Mouse (Mus musculus) frontal cortex, adult (tissue): ENCODE measurements around the gene Emc1.
A peak's percentile ranks its signal among the peaks of the same experiment; 100 is the strongest.
"Not testable (repeated sequence)": the region's sequence is repeated elsewhere in the genome, so short reads cannot be mapped to it uniquely, and the experiment has no call there.

Source experiments
- ATAC-seq: cut with Nextera tagmentation; 2 replicates; pipeline ENCODE4 v1.9.2; 2017; ENCODE audit warnings: mild to moderate bottlenecking, moderate library complexity, mixed read lengths; ENCODE audit not compliant: low TSS enrichment

Emc1 gene

DNA sequence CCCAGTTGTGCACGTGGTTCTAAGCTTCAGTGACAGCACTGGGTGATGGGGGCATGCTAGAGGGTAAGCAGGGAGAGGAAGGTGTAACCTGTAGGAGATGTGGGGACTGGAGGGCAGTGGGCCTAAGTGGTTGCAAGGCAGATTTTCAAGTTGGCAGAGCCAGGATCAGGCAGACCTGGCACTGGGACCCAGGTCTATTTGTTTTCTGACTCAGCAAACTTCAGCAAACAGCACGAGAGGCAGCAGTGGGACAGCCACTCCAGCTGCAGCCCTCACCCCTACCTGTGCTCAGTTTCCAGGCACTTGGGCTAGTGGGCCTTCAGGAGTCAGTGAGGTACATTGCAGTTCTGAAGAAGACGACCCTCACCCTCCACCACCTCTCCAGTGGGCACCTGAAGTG lies 4.8 kb downstream of the Emc1 start:
- ATAC-seq: no peak

DNA sequence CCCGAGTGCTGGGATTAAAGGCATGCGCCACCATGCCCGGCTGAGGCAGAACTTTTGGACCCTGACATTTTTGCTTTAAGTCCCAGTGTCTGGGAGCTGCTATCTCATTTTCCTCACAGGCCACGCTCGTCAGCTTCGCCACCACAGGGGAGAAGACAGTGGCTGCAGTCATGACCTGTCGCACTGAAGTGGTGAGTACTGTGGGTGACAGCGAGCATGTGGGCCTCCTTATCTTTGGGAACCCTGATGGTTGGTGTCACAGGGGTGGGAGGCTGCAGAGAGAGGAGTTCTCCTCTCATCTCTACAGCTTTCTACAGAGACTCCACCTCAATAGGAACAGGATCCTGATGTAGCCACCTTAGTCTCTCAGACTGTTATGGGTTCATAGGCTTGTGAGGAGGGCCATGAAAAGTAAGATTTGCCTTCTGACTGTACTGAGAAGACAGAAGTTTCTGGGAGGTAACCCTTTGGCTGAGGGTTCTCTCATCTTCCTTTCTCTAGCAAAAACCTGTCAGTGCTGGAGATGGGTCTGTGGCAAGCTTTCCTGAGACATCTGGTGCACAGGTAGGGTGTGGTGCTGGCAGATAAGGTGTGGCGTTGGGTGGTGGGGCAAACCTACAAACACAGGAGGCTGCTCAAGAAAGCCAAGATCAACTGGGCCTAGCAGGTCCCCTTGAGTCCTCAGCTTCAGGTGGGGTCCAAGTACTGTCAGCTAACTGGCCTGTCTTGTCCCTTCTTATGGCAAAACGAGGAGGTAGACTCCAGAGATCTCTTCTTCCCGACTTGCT lies 8.6 kb downstream of the Emc1 start:
- ATAC-seq: no peak

GRCm38 (mm10) chr4:139367336-139367735 lies 14.9 kb downstream of the Emc1 start:
- no peak for ATAC-seq

- no peak for ATAC-seq
Measured at GRCm38 (mm10) chr4:139368038-139368437, 15.7 kb downstream of the Emc1 start.

GRCm38 (mm10) chr4:139373130-139373529 lies 20.7 kb downstream of the Emc1 start:
- no peak for ATAC-seq

GRCm38 (mm10) chr4:139373531-139373930 lies 21.1 kb downstream of the Emc1 start:
- ATAC-seq: no peak

GRCm38 (mm10) chr4:139379719-139380118 lies 27.3 kb downstream of the Emc1 start:
- ATAC-seq: no peak

- peak; percentile 97 for ATAC-seq
Measured at GRCm38 (mm10) chr4:139380207-139380748, 27.9 kb downstream of the Emc1 start.

- 0 out of 2 replicates have a peak, but pooled peaks have one; percentile 51 for ATAC-seq
Measured at GRCm38 (mm10) chr4:139380775-139381451, 28.5 kb downstream of the Emc1 start.

- no peak for ATAC-seq
Measured at GRCm38 (mm10) chr4:139381452-139381845, 29.1 kb downstream of the Emc1 start.

- ATAC-seq: no peak
Measured at GRCm38 (mm10) chr4:139382231-139382630, 29.8 kb downstream of the Emc1 start.

DNA sequence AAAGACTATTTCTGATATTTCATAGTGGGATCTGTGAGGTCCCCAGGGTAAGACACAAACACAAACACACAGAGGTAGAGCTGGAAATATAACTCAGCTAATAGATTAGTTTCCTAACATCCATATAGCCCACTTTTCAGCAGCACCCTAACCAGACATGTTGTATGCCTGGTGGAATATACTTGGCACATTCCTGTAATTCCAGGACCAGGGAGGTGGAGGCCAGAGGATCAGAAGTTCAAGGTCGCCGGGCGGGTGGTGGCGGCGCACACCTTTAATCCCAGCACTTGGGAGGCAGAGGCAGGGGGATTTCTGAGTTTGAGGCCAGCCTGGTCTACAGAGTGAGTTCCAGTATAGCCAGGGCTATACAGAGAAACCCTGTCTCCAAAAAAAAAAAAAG lies 33.5 kb downstream of the Emc1 start:
- not testable (repeated sequence) for ATAC-seq

GRCm38 (mm10) chr4:139386869-139387319 lies 34.5 kb downstream of the Emc1 start:
- no peak for ATAC-seq

GRCm38 (mm10) chr4:139389557-139389956 lies 37.2 kb downstream of the Emc1 start:
- no peak for ATAC-seq

DNA sequence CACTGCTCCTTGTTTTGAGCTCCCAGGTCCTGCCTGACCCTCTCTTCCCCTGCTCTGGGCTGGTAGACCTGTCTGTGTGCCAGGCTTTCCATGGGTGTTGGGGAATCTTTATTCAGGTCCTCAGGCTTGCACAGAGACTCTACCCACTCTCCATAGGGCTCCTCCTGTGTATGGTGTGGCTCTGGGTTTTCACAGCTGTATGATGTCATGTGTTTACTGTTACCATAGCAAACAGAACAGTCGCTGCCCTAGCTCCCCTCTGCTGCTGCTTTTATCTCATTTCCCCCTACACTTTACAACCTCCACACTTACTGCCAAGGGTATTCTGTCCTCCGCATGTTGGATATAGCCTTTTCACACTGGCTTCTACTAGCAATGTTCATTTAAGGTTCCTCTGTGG lies 43.0 kb downstream of the Emc1 start:
- no peak for ATAC-seq

GRCm38 (mm10) chr4:139400487-139400886 lies 48.1 kb downstream of the Emc1 start:
- no peak for ATAC-seq

DNA sequence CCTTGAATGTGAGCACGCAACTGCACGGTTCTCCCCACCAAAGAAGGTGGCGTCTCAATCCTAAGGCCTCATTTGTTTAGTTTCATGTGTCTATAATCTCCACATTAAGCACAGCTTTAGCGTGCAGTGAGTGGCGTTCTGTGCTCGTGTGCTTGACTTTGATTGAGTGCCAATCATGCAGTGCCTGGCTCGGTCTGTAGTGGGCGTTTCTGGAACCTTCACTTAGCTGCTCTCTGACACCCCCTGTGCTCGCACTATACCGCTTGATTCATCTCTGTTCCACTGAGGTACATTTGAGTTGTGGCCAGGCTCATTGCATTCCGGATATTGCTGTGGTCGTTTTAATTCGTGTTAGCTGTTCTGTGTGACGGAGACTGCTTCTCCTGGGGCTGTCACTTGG lies 50.8 kb downstream of the Emc1 start:
- ATAC-seq: no peak

- ATAC-seq: no peak
Measured at GRCm38 (mm10) chr4:139411351-139411750, 59.0 kb downstream of the Emc1 start.

DNA sequence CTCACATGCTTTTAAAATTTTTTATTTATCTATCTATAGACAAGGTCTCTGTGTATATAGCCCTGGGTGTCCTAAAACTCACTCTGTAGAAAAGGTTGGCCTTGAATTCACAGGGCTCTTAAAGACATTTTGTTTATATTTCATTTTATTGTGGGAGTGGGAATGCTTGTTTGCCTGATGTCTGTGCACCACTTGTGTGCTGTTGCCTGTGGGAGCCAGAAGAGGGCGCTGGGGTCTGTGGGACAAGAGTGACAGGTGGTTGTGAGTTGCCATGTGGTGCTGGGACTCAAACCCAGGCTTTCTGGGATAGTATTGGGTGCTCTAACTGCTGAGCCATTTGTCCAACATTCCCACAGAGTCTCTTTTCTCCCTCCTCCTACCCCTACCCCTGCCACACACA lies 65.5 kb downstream of the Emc1 start:
- ATAC-seq: no peak

- no peak for ATAC-seq
Measured at GRCm38 (mm10) chr4:139421621-139422020, 69.2 kb downstream of the Emc1 start.

DNA sequence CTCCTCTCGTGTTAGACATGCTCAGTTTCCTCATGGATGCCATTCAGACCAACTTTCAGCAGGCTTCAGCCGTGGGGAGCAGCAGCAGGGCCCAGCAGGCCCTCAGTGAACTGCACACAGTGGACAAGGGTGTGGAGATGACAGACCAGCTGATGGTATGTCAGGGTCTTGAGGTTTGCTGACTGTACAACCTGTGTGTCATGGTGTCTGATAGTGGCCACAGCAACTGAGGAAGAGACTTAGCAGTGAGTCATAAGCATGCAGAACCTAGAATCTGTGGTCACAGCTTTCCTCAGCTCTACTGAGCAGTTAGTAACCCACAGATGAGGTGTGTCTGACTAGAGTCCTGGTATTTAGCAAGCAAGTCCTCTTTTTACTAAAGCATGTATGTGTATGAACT lies 70.0 kb downstream of the Emc1 start:
- no peak for ATAC-seq

DNA sequence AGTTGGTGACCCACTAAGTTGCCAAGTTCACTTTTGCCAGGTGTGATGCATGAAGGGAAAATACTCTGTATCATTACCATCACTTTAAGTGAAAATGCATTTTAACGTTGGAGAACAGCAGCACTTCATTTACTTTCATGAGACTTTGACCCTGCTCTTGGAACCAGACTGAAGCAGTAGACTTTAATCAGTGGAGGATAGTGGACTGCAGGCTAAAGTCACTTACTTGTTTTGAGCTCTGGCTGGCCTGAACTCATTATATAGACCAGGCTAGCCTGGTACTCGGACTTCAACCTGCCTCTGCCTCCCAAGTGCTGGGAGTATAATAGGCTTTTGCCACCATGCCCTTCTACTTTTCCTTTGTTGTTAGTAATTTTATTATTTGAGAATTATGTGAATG lies 70.9 kb downstream of the Emc1 start:
- no peak for ATAC-seq
